Comparison of ENCODE assay signal across 15 mouse cellular contexts in genomic region chr11:119862523-119863299, GRCm38 (mm10). TPM values are rescaled to one million over a fixed set of nuclear protein-coding genes. Genes with fewer than 3 reads are reported as not detected.
DNase-seq lines count a peak whose midpoint lies in the region; ATAC-seq and TF ChIP-seq lines count a peak whose summit lies in the region.
"Had no signal": no experiment of that assay in that cellular context is flagged by ENCODE, and none has a peak within 500 bp of the region (broad histone marks: within the 10 kb centered on the region; RNA-seq: fewer than 3 reads in every experiment).

No protein-coding gene starts in this region.

- no peak overlapping the region for H3K4me2 ChIP-seq in hindbrain, embryonic 12.5 days (replicated peaks)
- H3K4me2 ChIP-seq in hindbrain, postnatal 0 days (ENCODE audit: low read depth, low read length): no peak overlapping the region
- no peak overlapping the region for H3K4me2 ChIP-seq in stomach, embryonic 14.5 days (replicated peaks; ENCODE audit: low read depth, low read length)
- no peak overlapping the region for H3K4me2 ChIP-seq in stomach, postnatal 0 days (replicated peaks; ENCODE audit: low read depth)
- no peak overlapping the region for H3K4me2 ChIP-seq in embryonic facial prominence, embryonic 13.5 days
- no peak overlapping the region for H3K4me2 ChIP-seq in intestine, embryonic 15.5 days (replicated peaks)
- H3K4me2 ChIP-seq: heart, embryonic 12.5 days; limb, embryonic 12.5 days; neural tube, embryonic 12.5 days had no signal

- TF ChIP-seq CTCF in hindbrain, postnatal 0 days (IDR thresholded peaks at IDR 0.05; ENCODE audit: low read depth): no peak
- TF ChIP-seq CTCF in stomach, postnatal 0 days (IDR thresholded peaks at IDR 0.05; ENCODE audit: low read depth): no peak

- H3K4me1 ChIP-seq in hindbrain, embryonic 12.5 days: peaks cover 10% of the 10 kb centered on the region; the same call in 1 of the 2 replicates
- H3K4me1 ChIP-seq in hindbrain, postnatal 0 days (ENCODE audit: insufficient read depth, low read length): 0 out of 2 replicates have a peak, but pooled peaks cover 8% of the 10 kb centered on the region
- H3K4me1 ChIP-seq in stomach, embryonic 14.5 days (ENCODE audit: control insufficient read depth, insufficient read depth, low read length): no peaks in the 10 kb centered on the region
- no peaks in the 10 kb centered on the region for H3K4me1 ChIP-seq in stomach, postnatal 0 days (replicated peaks; ENCODE audit: control insufficient read depth, insufficient read depth)
- H3K4me1 ChIP-seq in embryonic facial prominence, embryonic 13.5 days: peaks cover 33% of the 10 kb centered on the region
- H3K4me1 ChIP-seq in intestine, embryonic 15.5 days (replicated peaks): no peaks in the 10 kb centered on the region

- no peak overlapping the region for H3K4me3 ChIP-seq in hindbrain, embryonic 12.5 days
- no peak overlapping the region for H3K4me3 ChIP-seq in hindbrain, postnatal 0 days (ENCODE audit: low read length)
- no peak overlapping the region for H3K4me3 ChIP-seq in stomach, embryonic 14.5 days (ENCODE audit: low read depth, low read length)
- no peak overlapping the region for H3K4me3 ChIP-seq in stomach, postnatal 0 days (ENCODE audit: low read depth, low read length)
- no peak overlapping the region for H3K4me3 ChIP-seq in embryonic facial prominence, embryonic 13.5 days
- H3K4me3 ChIP-seq in intestine, embryonic 15.5 days (replicated peaks): no peak overlapping the region
- H3K4me3 ChIP-seq: heart, embryonic 12.5 days; limb, embryonic 12.5 days; neural tube, embryonic 12.5 days had no signal

- ATAC-seq in hindbrain, embryonic 12.5 days (ENCODE audit: low FRiP score): no peak
- no peak for ATAC-seq in hindbrain, postnatal 0 days
- ATAC-seq in stomach, embryonic 14.5 days (ENCODE audit: insufficient number of reproducible peaks, insufficient read depth, low FRiP score, low read depth): no peak
- no peak for ATAC-seq in stomach, postnatal 0 days (ENCODE audit: low FRiP score, low TSS enrichment)
- no peak for ATAC-seq in embryonic facial prominence, embryonic 13.5 days (ENCODE audit: insufficient number of reproducible peaks, insufficient read depth, low FRiP score, low TSS enrichment, low read depth)
- ATAC-seq in intestine, embryonic 15.5 days: no peak
- ATAC-seq: CD4-positive, CD25-positive, alpha-beta regulatory T cell, adult 4 months; forebrain, embryonic 14.5 days had no signal

- 0 out of 2 replicates have a peak overlapping the region, but pooled peaks have one; percentile 31 for H3K27ac ChIP-seq in hindbrain, embryonic 12.5 days
- H3K27ac ChIP-seq in hindbrain, postnatal 0 days: no peak overlapping the region
- 0 out of 2 replicates have a peak overlapping the region, but pooled peaks have one; percentile 7 for H3K27ac ChIP-seq in stomach, embryonic 14.5 days (ENCODE audit: low read length)
- H3K27ac ChIP-seq in stomach, postnatal 0 days (replicated peaks): no peak overlapping the region
- peak overlapping the region; percentile 48; the same call in 1 of the 2 replicates for H3K27ac ChIP-seq in embryonic facial prominence, embryonic 13.5 days
- H3K27ac ChIP-seq in intestine, embryonic 15.5 days: no peak overlapping the region
- H3K27ac ChIP-seq: neural tube, embryonic 12.5 days had no signal

- TF ChIP-seq EP300 in stomach, postnatal 0 days (optimal IDR thresholded peaks at IDR 0.05): no peak

- 84% methylated on average over 8 of the region's 8 CpGs for whole genome bisulfite sequencing in hindbrain, embryonic 12.5 days
- 79% methylated on average over 8 of the region's 8 CpGs for WGBS in hindbrain, postnatal 0 days
- WGBS in stomach, embryonic 14.5 days: 88% methylated on average over 8 of the region's 8 CpGs
- WGBS in stomach, postnatal 0 days: 80% methylated on average over 8 of the region's 8 CpGs
- WGBS in embryonic facial prominence, embryonic 13.5 days: 74% methylated on average over 8 of the region's 8 CpGs
- 78% methylated on average over 8 of the region's 8 CpGs for WGBS in intestine, embryonic 15.5 days

- H3K36me3 ChIP-seq in hindbrain, embryonic 12.5 days: peaks cover 31% of the 10 kb centered on the region
- H3K36me3 ChIP-seq in hindbrain, postnatal 0 days (ENCODE audit: insufficient read depth, low read length): peaks cover 15% of the 10 kb centered on the region
- H3K36me3 ChIP-seq in stomach, embryonic 14.5 days (ENCODE audit: control insufficient read depth, insufficient read depth, low read length): peaks cover 3% of the 10 kb centered on the region; the same call in 1 of the 2 replicates
- peaks cover 3% of the 10 kb centered on the region; the same call in 1 of the 2 replicates for H3K36me3 ChIP-seq in stomach, postnatal 0 days (ENCODE audit: control insufficient read depth, insufficient read depth, low read length)
- H3K36me3 ChIP-seq in embryonic facial prominence, embryonic 13.5 days: peaks cover 41% of the 10 kb centered on the region
- no peaks in the 10 kb centered on the region; the same call in 1 of the 2 replicates for H3K36me3 ChIP-seq in splenic B cell, adult 2 months (ENCODE audit: control insufficient read depth, insufficient read depth, low read length, poor library complexity, severe bottlenecking)
- peaks cover 10% of the 10 kb centered on the region for H3K36me3 ChIP-seq in intestine, embryonic 15.5 days

- no peaks in the 10 kb centered on the region for H3K9me3 ChIP-seq in hindbrain, embryonic 12.5 days (replicated peaks)
- H3K9me3 ChIP-seq in hindbrain, postnatal 0 days (ENCODE audit: low read length): no peaks in the 10 kb centered on the region
- H3K9me3 ChIP-seq in stomach, embryonic 14.5 days (ENCODE audit: control insufficient read depth, low read depth, low read length): no peaks in the 10 kb centered on the region
- H3K9me3 ChIP-seq in stomach, postnatal 0 days (ENCODE audit: control insufficient read depth, low read length): no peaks in the 10 kb centered on the region
- H3K9me3 ChIP-seq in embryonic facial prominence, embryonic 13.5 days: no peaks in the 10 kb centered on the region
- H3K9me3 ChIP-seq in intestine, embryonic 15.5 days: no peaks in the 10 kb centered on the region
- H3K9me3 ChIP-seq: heart, embryonic 12.5 days; limb, embryonic 12.5 days; neural tube, embryonic 12.5 days had no signal

- no peaks in the 10 kb centered on the region for H3K27me3 ChIP-seq in hindbrain, embryonic 12.5 days
- H3K27me3 ChIP-seq in hindbrain, postnatal 0 days (ENCODE audit: insufficient read depth, low read length): no peaks in the 10 kb centered on the region
- no peaks in the 10 kb centered on the region for H3K27me3 ChIP-seq in stomach, embryonic 14.5 days (ENCODE audit: control insufficient read depth, insufficient read depth, low read length)
- H3K27me3 ChIP-seq in stomach, postnatal 0 days (ENCODE audit: control insufficient read depth, insufficient read depth, low read length): no peaks in the 10 kb centered on the region
- no peaks in the 10 kb centered on the region for H3K27me3 ChIP-seq in embryonic facial prominence, embryonic 13.5 days
- no peaks in the 10 kb centered on the region for H3K27me3 ChIP-seq in splenic B cell, adult 2 months (ENCODE audit: control insufficient read depth, insufficient read depth, low read length, poor library complexity, severe bottlenecking)
- H3K27me3 ChIP-seq in intestine, embryonic 15.5 days (replicated peaks): no peaks in the 10 kb centered on the region
- H3K27me3 ChIP-seq: heart, embryonic 12.5 days; limb, embryonic 12.5 days; neural tube, embryonic 12.5 days had no signal

- no peak for DNase-seq in hindbrain, postnatal 0 days (ENCODE audit: low spot score)
- DNase-seq in stomach, postnatal 0 days (ENCODE audit: low spot score): no peak
- peak; percentile 43 for DNase-seq in splenic B cell, adult 2 months (ENCODE audit: low read depth, low spot score)
- no peak for DNase-seq in ovary, postnatal 10 days (ENCODE audit: low spot score)
- DNase-seq: cerebellum, postnatal 36 days; gastrocnemius, postnatal 10 days had no signal

- no peak overlapping the region for H3K9ac ChIP-seq in hindbrain, embryonic 12.5 days
- H3K9ac ChIP-seq in hindbrain, postnatal 0 days (replicated peaks; ENCODE audit: low read length): no peak overlapping the region
- no peak overlapping the region for H3K9ac ChIP-seq in stomach, embryonic 14.5 days (replicated peaks; ENCODE audit: low read depth, low read length)
- H3K9ac ChIP-seq in stomach, postnatal 0 days (ENCODE audit: low read length): no peak overlapping the region
- no peak overlapping the region for H3K9ac ChIP-seq in embryonic facial prominence, embryonic 13.5 days
- H3K9ac ChIP-seq in intestine, embryonic 15.5 days: no peak overlapping the region
- H3K9ac ChIP-seq: heart, embryonic 12.5 days; limb, embryonic 12.5 days; neural tube, embryonic 12.5 days had no signal

RNA-seq across cellular contexts. Expression of gene Chmp6, which starts 50.5 kb away (rescaled TPM):
- polyA plus RNA-seq in hindbrain, embryonic 12.5 days (2016; fragmentation: Nextera tagmentation; extraction: Ambion mirVana): 91.7 and 99.3 TPM in 2 replicates
- total RNA-seq in hindbrain, postnatal 0 days (2014; rRNA removed): 102 and 117 TPM in 2 replicates
- polyA plus RNA-seq in hindbrain, postnatal 0 days (2015; fragmentation: Nextera tagmentation; extraction: Ambion mirVana): 115 and 118 TPM in 2 replicates
- polyA plus RNA-seq in stomach, embryonic 14.5 days (2014; fragmentation: Nextera tagmentation; extraction: Ambion mirVana): 85.9 and 89.5 TPM in 2 replicates
- polyA plus RNA-seq in stomach, postnatal 0 days (2015; fragmentation: Nextera tagmentation; extraction: Ambion mirVana): 84.5 and 85.3 TPM in 2 replicates
- 103 and 104 TPM in 2 replicates for polyA plus RNA-seq in embryonic facial prominence, embryonic 13.5 days (2015; fragmentation: Nextera tagmentation; extraction: Ambion mirVana)
- polyA plus RNA-seq in intestine, embryonic 15.5 days (2015; fragmentation: Nextera tagmentation; extraction: Ambion mirVana): 88.0 and 91.1 TPM in 2 replicates

Comparison
In these comparisons a context has a peak if more than half of its experiments do, and no peak if none do; other contexts are left out.
1. H3K27ac ChIP-seq: peak in hindbrain, embryonic 12.5 days (single experiment), stomach, embryonic 14.5 days (single experiment) and embryonic facial prominence, embryonic 13.5 days (single experiment); none in hindbrain, postnatal 0 days (single experiment), stomach, postnatal 0 days (single experiment) and intestine, embryonic 15.5 days (single experiment).